Mouse (Mus musculus): ENCODE measurements at regions not wholly inside any gene's neighbourhood (a gene's known extent, or its start where the extent isn't known, plus 50 kb on each side); places are given as distances from the start of the nearest gene placed in this dataset.

GRCm38 (mm10) chr2:115101501-115101900 is 446.7 kb upstream of the Dph6 start:
- Histone ChIP-seq H3K36me3 (ENCODE audit: control insufficient read depth, insufficient read depth, low read length) (no peaks in the 10 kb centered on the region), H3K27me3 (ENCODE audit: control insufficient read depth, insufficient read depth, low read depth, low read length) (no peaks in the 10 kb centered on the region), H3K4me3 (ENCODE audit: low read depth, low read length) (no peak overlapping the region), H3K9ac (ENCODE audit: low read depth, low read length) (no peak overlapping the region), H3K27ac (ENCODE audit: low read length) (no peak overlapping the region), H3K9me3 (replicated peaks; ENCODE audit: control insufficient read depth, low read length, poor library complexity, severe bottlenecking) (no peaks in the 10 kb centered on the region), H3K4me2 (ENCODE audit: low read length) (no peak overlapping the region), H3K4me1 (ENCODE audit: control insufficient read depth, insufficient read depth, low read length) (no peaks in the 10 kb centered on the region)
- ATAC-seq, result no peak
- 78% methylated on average over 3 of the region's 3 CpGs for WGBS

DNA sequence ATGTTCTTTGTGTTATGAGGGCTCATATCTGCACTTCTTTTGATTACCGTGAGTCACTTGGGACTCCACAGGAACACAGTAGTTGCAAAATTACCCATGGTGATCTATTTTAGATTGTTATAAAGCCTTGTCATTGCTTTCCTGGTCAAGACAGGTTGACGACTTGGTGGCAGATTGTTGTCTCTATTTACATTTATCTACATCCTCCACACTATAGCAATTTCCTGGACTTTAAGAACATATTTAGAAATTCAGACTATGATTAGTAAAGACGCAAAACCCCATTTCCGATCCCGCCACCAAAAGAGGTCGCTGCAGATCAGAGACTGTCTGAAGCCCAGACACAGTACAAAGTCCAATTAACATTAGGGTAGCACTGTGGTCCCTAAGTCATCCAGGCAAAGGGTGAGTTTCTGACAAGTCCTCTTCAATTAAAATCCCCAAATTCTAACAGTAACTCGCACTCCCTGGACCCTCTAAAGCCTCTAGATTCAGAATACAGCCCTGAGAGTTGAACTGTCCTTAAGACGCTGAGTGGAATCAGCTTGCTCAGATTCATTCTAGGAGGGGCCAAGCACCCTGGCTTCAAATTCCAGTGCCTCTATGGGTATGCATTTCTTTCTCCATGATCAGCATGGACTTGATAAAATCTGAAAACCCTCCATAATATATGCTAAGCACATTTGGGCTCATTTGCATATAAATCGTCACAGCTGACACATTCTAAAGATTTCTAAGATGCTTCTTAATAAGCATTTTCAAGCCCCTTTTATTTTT is 461.9 kb upstream of the BC052040 start:
- Histone ChIP-seq H3K4me1 (ENCODE audit: control insufficient read depth, insufficient read depth, low read length) (peaks cover 3% of the 10 kb centered on the region; the same call in 1 of the 2 replicates), H3K27me3 (ENCODE audit: control insufficient read depth, insufficient read depth, low read depth, low read length) (no peaks in the 10 kb centered on the region), H3K27ac (ENCODE audit: low read length) (no peak overlapping the region), H3K9ac (ENCODE audit: low read depth, low read length) (no peak overlapping the region), H3K9me3 (replicated peaks; ENCODE audit: control insufficient read depth, low read length, poor library complexity, severe bottlenecking) (no peaks in the 10 kb centered on the region), H3K4me3 (ENCODE audit: low read depth, low read length) (no peak overlapping the region), H3K4me2 (ENCODE audit: low read length) (no peak overlapping the region), H3K36me3 (ENCODE audit: control insufficient read depth, insufficient read depth, low read length) (no peaks in the 10 kb centered on the region)
- ATAC-seq, result peak; percentile 62; the same call in 1 of the 2 replicates
- 55% methylated on average over 9 of the region's 9 CpGs for WGBS

DNA sequence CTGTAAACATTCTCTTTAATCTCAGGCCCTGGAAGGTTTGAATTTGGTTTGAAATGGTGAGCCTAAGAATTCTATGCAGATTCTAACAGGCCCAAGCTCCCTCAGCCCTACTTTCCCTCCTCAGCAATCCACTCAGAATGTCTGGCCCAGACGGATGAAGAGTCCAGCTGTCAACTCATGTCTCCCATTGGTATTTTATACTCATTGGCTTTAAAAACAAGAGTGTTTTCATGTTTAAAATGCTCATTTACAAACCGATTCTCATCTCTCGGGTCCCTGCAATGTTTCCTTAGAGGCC is 461.4 kb upstream of the BC052040 start:
- 18% methylated on average over 3 of the region's 3 CpGs for WGBS
- ATAC-seq, result peak; percentile 51; the same call in 1 of the 2 replicates

GRCm38 (mm10) chr2:115126625-115127369 is 454.7 kb upstream of the BC052040 start:
- no peaks in the 10 kb centered on the region for H3K27me3 ChIP-seq (ENCODE audit: control insufficient read depth, insufficient read depth, low read depth, low read length)
- no peaks in the 10 kb centered on the region for H3K36me3 ChIP-seq (ENCODE audit: control insufficient read depth, insufficient read depth, low read length)
- no peaks in the 10 kb centered on the region for H3K4me1 ChIP-seq (ENCODE audit: control insufficient read depth, insufficient read depth, low read length)
- no peak overlapping the region for H3K4me2 ChIP-seq (ENCODE audit: low read length)
- WGBS, result 78% methylated on average over 6 of the region's 6 CpGs
- H3K27ac ChIP-seq (ENCODE audit: low read length), result no peak overlapping the region
- no peak for ATAC-seq
- H3K9me3 ChIP-seq (replicated peaks; ENCODE audit: control insufficient read depth, low read length, poor library complexity, severe bottlenecking), result no peaks in the 10 kb centered on the region
- H3K9ac ChIP-seq (ENCODE audit: low read depth, low read length), result no peak overlapping the region
- no peak overlapping the region for H3K4me3 ChIP-seq (ENCODE audit: low read depth, low read length)

More for the DNA sequence above, 461.4 kb upstream of the BC052040 start:
- H3K27ac ChIP-seq (ENCODE audit: low read length), result no peak overlapping the region
- no peaks in the 10 kb centered on the region for H3K9me3 ChIP-seq (replicated peaks; ENCODE audit: control insufficient read depth, low read length, poor library complexity, severe bottlenecking)
- no peaks in the 10 kb centered on the region for H3K36me3 ChIP-seq (ENCODE audit: control insufficient read depth, insufficient read depth, low read length)
- H3K4me1 ChIP-seq (ENCODE audit: control insufficient read depth, insufficient read depth, low read length), result peaks cover 3% of the 10 kb centered on the region; the same call in 1 of the 2 replicates
- H3K4me2 ChIP-seq (ENCODE audit: low read length), result no peak overlapping the region
- H3K9ac ChIP-seq (ENCODE audit: low read depth, low read length), result no peak overlapping the region
- H3K4me3 ChIP-seq (ENCODE audit: low read depth, low read length), result no peak overlapping the region
- H3K27me3 ChIP-seq (ENCODE audit: control insufficient read depth, insufficient read depth, low read depth, low read length), result no peaks in the 10 kb centered on the region

- no peak overlapping the region for H3K9ac ChIP-seq (ENCODE audit: low read depth, low read length)
- H3K4me2 ChIP-seq (ENCODE audit: low read length), result no peak overlapping the region
- H3K27ac ChIP-seq (ENCODE audit: low read length), result no peak overlapping the region
- H3K4me3 ChIP-seq (ENCODE audit: low read depth, low read length), result no peak overlapping the region
- no peaks in the 10 kb centered on the region for H3K4me1 ChIP-seq (ENCODE audit: control insufficient read depth, insufficient read depth, low read length)
- no peak; the same call in 1 of the 2 replicates for ATAC-seq
- H3K27me3 ChIP-seq (ENCODE audit: control insufficient read depth, insufficient read depth, low read depth, low read length), result no peaks in the 10 kb centered on the region
- 10% methylated on average over 2 of the region's 2 CpGs for WGBS
- no peaks in the 10 kb centered on the region for H3K9me3 ChIP-seq (replicated peaks; ENCODE audit: control insufficient read depth, low read length, poor library complexity, severe bottlenecking)
- no peaks in the 10 kb centered on the region for H3K36me3 ChIP-seq (ENCODE audit: control insufficient read depth, insufficient read depth, low read length)
Observed at GRCm38 (mm10) chr2:115131746-115132145, 449.8 kb upstream of the BC052040 start.

DNA sequence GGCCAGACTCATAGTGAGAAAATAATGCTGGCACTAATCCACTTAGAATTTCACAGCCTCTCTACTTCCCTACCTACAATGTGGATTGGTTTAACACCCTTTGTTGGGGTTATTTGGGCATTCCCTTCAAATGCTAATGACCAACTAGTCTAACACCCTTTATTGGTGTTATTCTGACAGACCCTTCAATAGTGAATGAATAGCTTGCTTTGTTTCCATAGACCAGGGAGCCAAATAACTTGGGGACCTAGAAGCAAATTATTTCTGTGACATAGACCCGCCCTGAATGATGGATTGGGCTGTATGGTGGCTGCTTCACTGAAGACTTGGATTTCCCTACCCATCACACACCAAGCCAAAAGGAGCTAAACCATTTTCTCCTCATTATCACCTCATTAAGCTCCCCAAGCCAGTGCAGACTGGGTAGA is 449.3 kb upstream of the BC052040 start:
- Histone ChIP-seq H3K36me3 (ENCODE audit: control insufficient read depth, insufficient read depth, low read length) (no peaks in the 10 kb centered on the region), H3K4me2 (ENCODE audit: low read length) (no peak overlapping the region), H3K4me1 (ENCODE audit: control insufficient read depth, insufficient read depth, low read length) (no peaks in the 10 kb centered on the region), H3K27ac (ENCODE audit: low read length) (no peak overlapping the region), H3K27me3 (ENCODE audit: control insufficient read depth, insufficient read depth, low read depth, low read length) (no peaks in the 10 kb centered on the region), H3K9ac (ENCODE audit: low read depth, low read length) (no peak overlapping the region), H3K4me3 (ENCODE audit: low read depth, low read length) (no peak overlapping the region), H3K9me3 (replicated peaks; ENCODE audit: control insufficient read depth, low read length, poor library complexity, severe bottlenecking) (no peaks in the 10 kb centered on the region)
- peak; percentile 36 for ATAC-seq
- 16% methylated on average over 1 of the region's 1 CpGs for WGBS

- Histone ChIP-seq H3K4me3 (ENCODE audit: low read depth, low read length) (no peak overlapping the region), H3K27me3 (ENCODE audit: control insufficient read depth, insufficient read depth, low read depth, low read length) (no peaks in the 10 kb centered on the region), H3K9me3 (replicated peaks; ENCODE audit: control insufficient read depth, low read length, poor library complexity, severe bottlenecking) (no peaks in the 10 kb centered on the region), H3K27ac (ENCODE audit: low read length) (no peak overlapping the region), H3K4me1 (ENCODE audit: control insufficient read depth, insufficient read depth, low read length) (no peaks in the 10 kb centered on the region), H3K36me3 (ENCODE audit: control insufficient read depth, insufficient read depth, low read length) (no peaks in the 10 kb centered on the region), H3K9ac (ENCODE audit: low read depth, low read length) (no peak overlapping the region), H3K4me2 (ENCODE audit: low read length) (no peak overlapping the region)
- ATAC-seq, result no peak
Observed at GRCm38 (mm10) chr2:115141416-115141815, 440.1 kb upstream of the BC052040 start.

DNA sequence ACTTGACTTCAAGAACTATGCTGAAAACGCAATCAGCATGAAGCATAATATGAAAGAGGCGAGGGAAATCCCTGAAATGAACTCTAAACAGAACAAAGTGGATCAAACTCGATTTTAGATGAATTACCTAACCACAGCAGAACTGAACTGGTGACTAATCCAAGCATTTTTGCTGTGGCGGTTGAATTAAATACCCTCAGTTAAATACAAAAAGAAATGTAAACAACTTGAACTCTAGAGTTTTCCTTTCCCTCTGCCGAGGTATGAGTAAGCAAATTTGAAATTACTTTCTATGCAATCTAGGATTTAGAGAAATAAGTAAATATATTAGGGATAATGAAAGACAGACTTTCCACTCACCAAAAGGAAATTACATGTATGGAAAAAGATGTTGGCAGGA is 409.4 kb upstream of the BC052040 start:
- no peak overlapping the region for H3K9ac ChIP-seq (ENCODE audit: low read depth, low read length)
- no peak overlapping the region for H3K27ac ChIP-seq (ENCODE audit: low read length)
- WGBS, result 74% methylated on average over 5 of the region's 5 CpGs
- H3K36me3 ChIP-seq (ENCODE audit: control insufficient read depth, insufficient read depth, low read length), result no peaks in the 10 kb centered on the region
- H3K4me1 ChIP-seq (ENCODE audit: control insufficient read depth, insufficient read depth, low read length), result no peaks in the 10 kb centered on the region
- H3K9me3 ChIP-seq (replicated peaks; ENCODE audit: control insufficient read depth, low read length, poor library complexity, severe bottlenecking), result no peaks in the 10 kb centered on the region
- H3K4me2 ChIP-seq (ENCODE audit: low read length), result no peak overlapping the region
- no peaks in the 10 kb centered on the region for H3K27me3 ChIP-seq (ENCODE audit: control insufficient read depth, insufficient read depth, low read depth, low read length)
- no peak for ATAC-seq
- H3K4me3 ChIP-seq (ENCODE audit: low read depth, low read length), result no peak overlapping the region

DNA sequence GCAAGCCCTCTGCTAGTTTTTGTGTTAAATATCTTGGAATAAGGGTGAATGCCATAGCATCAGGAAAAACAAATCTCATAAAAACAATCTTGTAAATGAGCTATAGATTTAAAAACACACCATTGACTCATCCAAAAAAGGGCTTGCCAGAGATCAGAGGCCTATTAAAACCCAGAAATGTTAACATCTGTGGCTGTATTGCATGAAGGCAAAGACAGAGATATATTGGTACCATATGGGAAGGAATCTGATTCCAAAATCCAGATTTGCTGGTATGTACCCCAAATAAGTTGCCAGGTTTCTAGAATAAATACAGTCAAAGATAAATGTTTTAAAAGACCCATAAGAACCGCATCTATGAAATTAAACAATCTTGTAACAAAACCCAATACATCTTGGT is 404.4 kb upstream of the BC052040 start:
- Histone ChIP-seq H3K9me3 (replicated peaks; ENCODE audit: control insufficient read depth, low read length, poor library complexity, severe bottlenecking) (no peaks in the 10 kb centered on the region), H3K27me3 (ENCODE audit: control insufficient read depth, insufficient read depth, low read depth, low read length) (no peaks in the 10 kb centered on the region), H3K9ac (ENCODE audit: low read depth, low read length) (no peak overlapping the region), H3K4me1 (ENCODE audit: control insufficient read depth, insufficient read depth, low read length) (no peaks in the 10 kb centered on the region), H3K27ac (ENCODE audit: low read length) (no peak overlapping the region), H3K4me2 (ENCODE audit: low read length) (no peak overlapping the region), H3K36me3 (ENCODE audit: control insufficient read depth, insufficient read depth, low read length) (no peaks in the 10 kb centered on the region), H3K4me3 (ENCODE audit: low read depth, low read length) (no peak overlapping the region)
- WGBS, result 100% methylated on average over 1 of the region's 1 CpGs
- ATAC-seq, result no peak

Measured in midbrain, embryonic 16.5 days (tissue).